Mouse (Mus musculus): ENCODE data around the gene Arid4a.
"Not testable (repeated sequence)": the region's sequence is repeated elsewhere in the genome, so short reads cannot be mapped to it uniquely, and the experiment has no call there.

Arid4a gene

GRCm38 (mm10) chr12:71016211-71016502 lies 367 bp downstream of the Arid4a start:
- DNase-seq (ENCODE audit: low spot score), result no peak

GRCm38 (mm10) chr12:71016503-71017241 lies 882 bp downstream of the Arid4a start:
- peak; percentile 54 for DNase-seq (ENCODE audit: low spot score)

- DNase-seq (ENCODE audit: low spot score), result no peak
Measured at GRCm38 (mm10) chr12:71017242-71017571, 1.4 kb downstream of the Arid4a start.

GRCm38 (mm10) chr12:71017827-71018226 lies 2.0 kb downstream of the Arid4a start:
- DNase-seq (ENCODE audit: low spot score), result no peak

DNA sequence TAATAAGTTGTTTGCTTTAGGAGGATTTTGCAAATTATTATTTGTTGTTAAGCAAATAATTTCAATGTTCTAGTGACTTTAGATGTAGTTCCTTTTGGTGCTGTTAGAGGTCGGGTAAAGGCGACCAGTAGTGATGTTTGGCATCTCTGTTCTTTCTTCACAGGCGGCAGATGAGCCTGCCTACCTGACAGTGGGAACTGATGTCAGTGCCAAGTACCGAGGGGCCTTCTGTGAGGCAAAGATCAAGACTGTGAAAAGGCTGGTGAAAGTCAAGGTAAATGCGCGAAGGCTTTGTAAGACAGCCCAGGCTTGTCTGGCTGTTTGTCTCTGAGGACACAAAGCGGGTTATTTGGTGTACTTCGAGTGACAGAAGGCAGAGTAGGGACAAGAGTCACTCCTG lies 3.4 kb downstream of the Arid4a start:
- no peak for DNase-seq (ENCODE audit: low spot score)

GRCm38 (mm10) chr12:71024411-71024810 lies 8.6 kb downstream of the Arid4a start:
- no peak for DNase-seq (ENCODE audit: low spot score)

GRCm38 (mm10) chr12:71028265-71028664 lies 12.5 kb downstream of the Arid4a start:
- not testable (repeated sequence) for DNase-seq (ENCODE audit: low spot score)

DNA sequence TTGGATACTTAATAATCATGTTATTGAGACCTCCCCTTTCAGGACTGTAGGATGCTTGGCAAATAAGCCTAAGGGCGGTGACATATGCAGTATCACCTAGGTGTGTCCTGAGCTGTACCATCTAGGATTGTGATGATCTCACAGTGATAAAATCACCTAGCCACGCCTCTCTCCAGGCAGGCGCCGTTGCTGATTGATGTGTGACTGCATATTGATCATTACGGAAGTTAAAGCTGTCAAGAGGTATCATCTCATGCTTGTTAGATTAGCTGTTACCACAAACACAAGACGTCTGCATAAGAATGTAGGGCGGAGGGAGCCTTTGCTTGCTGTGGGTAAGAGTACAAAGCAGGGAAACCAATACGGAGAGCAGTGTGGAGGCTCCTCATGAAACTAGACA lies 14.5 kb downstream of the Arid4a start:
- no peak for DNase-seq (ENCODE audit: low spot score)

- DNase-seq (ENCODE audit: low spot score), result no peak
Measured at GRCm38 (mm10) chr12:71030722-71031121, 14.9 kb downstream of the Arid4a start.

GRCm38 (mm10) chr12:71035826-71036225 lies 20.0 kb downstream of the Arid4a start:
- DNase-seq (ENCODE audit: low spot score), result no peak

- no peak for DNase-seq (ENCODE audit: low spot score)
Measured at GRCm38 (mm10) chr12:71036729-71037404, 21.1 kb downstream of the Arid4a start.

DNA sequence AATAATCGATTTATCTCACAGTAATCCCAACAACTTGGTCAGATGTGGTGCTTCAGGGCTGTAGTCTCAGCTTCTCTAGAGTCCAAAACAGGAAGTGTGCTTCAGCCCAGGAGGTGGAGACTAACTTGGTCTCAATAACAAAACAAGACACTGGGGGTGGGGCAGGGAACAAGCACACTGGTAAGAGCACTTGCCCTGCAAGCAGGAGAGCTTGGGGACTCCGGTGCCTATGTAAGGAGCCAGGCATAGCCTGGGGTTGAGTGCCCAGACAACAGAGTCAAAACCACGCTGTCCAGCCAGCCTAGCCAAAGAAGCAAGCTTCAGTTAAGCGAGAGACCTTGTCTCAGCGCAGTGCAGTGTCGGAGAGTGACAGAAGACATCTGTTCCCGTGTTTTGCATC lies 24.7 kb downstream of the Arid4a start:
- DNase-seq (ENCODE audit: low spot score), result no peak

GRCm38 (mm10) chr12:71042451-71042850 lies 26.7 kb downstream of the Arid4a start:
- no peak for DNase-seq (ENCODE audit: low spot score)

- DNase-seq (ENCODE audit: low spot score), result no peak
Measured at GRCm38 (mm10) chr12:71043571-71043970, 27.8 kb downstream of the Arid4a start.

DNA sequence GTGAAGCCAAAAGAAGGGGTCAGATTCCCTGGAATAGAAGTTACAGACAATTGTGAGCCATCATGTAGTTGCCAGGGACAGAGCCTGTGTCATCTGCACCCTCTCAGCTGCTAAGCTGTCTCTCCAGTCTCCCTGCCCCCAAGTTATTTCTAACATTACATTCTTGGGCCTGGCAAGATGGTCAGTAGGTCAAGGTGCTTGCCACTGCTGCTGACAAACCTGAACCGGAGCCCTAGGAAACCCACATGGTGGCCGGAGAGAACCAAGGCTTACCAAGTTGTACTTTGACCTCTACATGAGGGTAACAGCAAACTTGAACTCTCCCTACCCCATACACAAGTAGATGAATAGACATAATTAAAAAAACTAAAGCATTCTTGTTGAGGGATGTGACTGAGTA lies 28.7 kb downstream of the Arid4a start:
- no peak for DNase-seq (ENCODE audit: low spot score)

- no peak for DNase-seq (ENCODE audit: low spot score)
Measured at GRCm38 (mm10) chr12:71046501-71046900, 30.7 kb downstream of the Arid4a start.

- no peak for DNase-seq (ENCODE audit: low spot score)
Measured at GRCm38 (mm10) chr12:71047473-71048078, 31.8 kb downstream of the Arid4a start.

DNA sequence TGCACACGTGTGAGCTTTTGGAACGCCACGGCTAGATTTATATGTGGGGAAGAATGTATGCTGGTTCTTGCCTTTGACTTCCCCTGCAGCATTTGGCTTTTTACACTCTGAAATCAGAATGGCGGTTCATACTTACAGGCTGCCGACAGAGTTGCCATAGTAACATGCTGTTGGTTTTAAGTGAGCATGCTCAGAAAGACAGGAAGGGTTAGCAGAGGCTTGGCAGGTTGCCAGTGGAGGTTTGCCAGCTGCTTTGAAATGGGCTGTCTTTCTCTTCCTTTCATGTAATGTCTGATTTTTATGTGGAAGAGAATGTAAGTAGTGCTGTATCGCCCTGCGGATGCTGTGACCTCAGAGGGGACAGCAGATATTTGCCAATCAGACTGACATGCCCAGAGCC lies 32.3 kb downstream of the Arid4a start:
- peak; percentile 76 for DNase-seq (ENCODE audit: low spot score)

GRCm38 (mm10) chr12:71048561-71048960 lies 32.8 kb downstream of the Arid4a start:
- no peak for DNase-seq (ENCODE audit: low spot score)

- no peak for DNase-seq (ENCODE audit: low spot score)
Measured at GRCm38 (mm10) chr12:71049596-71050265, 33.9 kb downstream of the Arid4a start.

GRCm38 (mm10) chr12:71051079-71051478 lies 35.3 kb downstream of the Arid4a start:
- peak; percentile 23 for DNase-seq (ENCODE audit: low spot score)

GRCm38 (mm10) chr12:71052341-71052995 lies 36.7 kb downstream of the Arid4a start:
- DNase-seq (ENCODE audit: low spot score), result no peak
